Mouse (Mus musculus) limb, embryonic 11.5 days (tissue): ENCODE data around the gene Dcpp2. TPM values are rescaled to one million over a fixed set of nuclear protein-coding genes. Genes with fewer than 3 reads are reported as not detected.
"Not testable (repeated sequence)": the region's sequence is repeated elsewhere in the genome, so short reads cannot be mapped to it uniquely, and the experiment has no call there.

Source experiments
- ATAC-seq: fragments of 200-750 bp; cut with Nextera tagmentation; 2 replicates; pipeline ENCODE4 v1.8.0; 2017; ENCODE audit warnings: low read depth; ENCODE audit not compliant: insufficient number of reproducible peaks, low FRiP score, low TSS enrichment
- DNase-seq: peaks from one replicate; pipeline ENCODE4 v3.0.0-alpha.2; 2015; ENCODE audit warnings: low spot score
- H3K27ac ChIP-seq: fragments of 300-500 bp; sonication (generic); replicated peaks from 2 replicates; pipeline ENCODE4 v1.5.1; 2014; ENCODE audit warnings: low read depth, mild to moderate bottlenecking, low read length
- H3K27me3 ChIP-seq: fragments of 300-500 bp; sonication (generic); 2 replicates; pipeline ENCODE4 v1.6.1; 2014; ENCODE audit warnings: mild to moderate bottlenecking, low read length, mixed read lengths; ENCODE audit not compliant: control insufficient read depth, insufficient read depth
- H3K36me3 ChIP-seq: fragments of 300-500 bp; sonication (generic); 2 replicates; pipeline ENCODE4 v1.6.1; 2014; ENCODE audit warnings: mild to moderate bottlenecking, low read length, moderate library complexity, mixed read lengths; ENCODE audit not compliant: control insufficient read depth, insufficient read depth
- H3K4me1 ChIP-seq: fragments of 300-500 bp; sonication (generic); 2 replicates; pipeline ENCODE4 v1.6.1; 2014; ENCODE audit warnings: low read length, mixed read lengths; ENCODE audit not compliant: control insufficient read depth, insufficient read depth
- H3K4me2 ChIP-seq: fragments of 300-500 bp; sonication (generic); 2 replicates; pipeline ENCODE4 v1.6.1; 2014; ENCODE audit warnings: low read depth, mild to moderate bottlenecking, moderate library complexity; ENCODE audit not compliant: severe bottlenecking
- H3K4me3 ChIP-seq: fragments of 300-500 bp; sonication (generic); 2 replicates; pipeline ENCODE4 v1.5.1; 2014; ENCODE audit warnings: low read depth, low read length
- H3K9ac ChIP-seq: fragments of 300-500 bp; sonication (generic); 2 replicates; pipeline ENCODE4 v1.6.1; 2014; ENCODE audit warnings: mild to moderate bottlenecking, low read length
- H3K9me3 ChIP-seq: fragments of 300-500 bp; sonication (generic); 2 replicates; pipeline ENCODE4 v1.6.1; 2016; ENCODE audit warnings: low read length; ENCODE audit not compliant: control insufficient read depth
- WGBS: fragments of 180-500 bp; shearing (Covaris S2); extraction: QIAGEN DNeasy Blood & Tissue Kit; methylation state at CpG from one replicate; pipeline ENCODE4 v1.1.7; 2014; 5-methylcytosine and 5-hydroxymethylcytosine counted together
- polyA plus RNA-seq: library from polyadenylated mRNA; unstranded; fragments of >200 nt; fragmentation: Nextera tagmentation; extraction: Ambion mirVana; gene quantifications from 2 replicates; pipeline ENCODE4 v1.2.1, GENCODE M21; 2014

The Dcpp2 gene
- not detected in 2 replicates for polyA plus RNA-seq

DNA sequence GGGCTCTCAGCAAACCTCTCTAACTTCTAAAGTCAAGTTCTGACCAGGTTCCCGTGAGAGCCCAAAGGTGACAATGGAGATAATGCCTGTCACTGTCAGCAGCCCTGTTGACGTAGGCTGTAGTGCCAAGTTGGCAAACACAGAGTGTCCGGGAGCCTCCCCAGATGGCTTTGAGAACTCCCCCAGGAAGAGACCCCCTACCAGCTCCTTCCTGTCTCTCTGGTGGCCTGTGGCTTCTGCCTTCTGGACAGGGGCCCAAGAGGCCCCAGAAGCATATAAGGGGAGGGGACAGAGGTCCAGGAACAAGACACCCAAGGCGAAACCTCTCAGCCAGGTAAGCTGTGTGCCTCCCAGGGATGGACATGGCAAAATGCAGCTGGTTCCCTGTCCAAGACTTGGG lies at the start of gene Dcpp2, which contains the start of gene Dcpp1:
Gene Dcpp2 (plus strand): TSS at position 305 of the 400 bp plus-strand sequence.
Gene Dcpp1 (plus strand): TSS at position 301 of the 400 bp plus-strand sequence.
- ATAC-seq, H3K36me3 ChIP-seq, H3K9me3 ChIP-seq, H3K27me3 ChIP-seq, H3K4me1 ChIP-seq, H3K4me3 ChIP-seq, H3K27ac ChIP-seq, H3K9ac ChIP-seq, H3K4me2 ChIP-seq, DNase-seq: not testable (repeated sequence)
- 76% methylated on average over 4 of the region's 4 CpGs for WGBS

DNA sequence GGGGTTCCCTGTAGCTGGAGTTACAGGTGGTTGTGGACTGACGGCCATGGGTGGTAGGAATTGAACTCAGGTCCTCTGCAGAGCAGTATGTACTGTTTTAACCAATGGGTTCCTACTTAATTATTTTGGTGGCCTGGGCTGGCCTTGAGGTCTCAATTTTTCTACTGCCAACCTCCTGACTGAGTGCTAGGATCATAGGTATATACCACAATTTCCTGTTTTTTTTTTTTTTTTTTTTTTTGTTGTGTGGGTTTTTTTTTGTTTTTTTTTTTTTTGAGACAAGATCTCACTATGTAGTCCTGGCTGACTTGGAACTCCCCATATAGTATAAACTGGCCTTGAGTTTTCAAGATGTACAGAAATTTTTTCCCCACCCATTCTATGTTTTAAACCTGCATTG lies 49.5 kb upstream of the Dcpp2 start:
- ATAC-seq: no peak
- no peak overlapping the region for H3K4me3 ChIP-seq

DNA sequence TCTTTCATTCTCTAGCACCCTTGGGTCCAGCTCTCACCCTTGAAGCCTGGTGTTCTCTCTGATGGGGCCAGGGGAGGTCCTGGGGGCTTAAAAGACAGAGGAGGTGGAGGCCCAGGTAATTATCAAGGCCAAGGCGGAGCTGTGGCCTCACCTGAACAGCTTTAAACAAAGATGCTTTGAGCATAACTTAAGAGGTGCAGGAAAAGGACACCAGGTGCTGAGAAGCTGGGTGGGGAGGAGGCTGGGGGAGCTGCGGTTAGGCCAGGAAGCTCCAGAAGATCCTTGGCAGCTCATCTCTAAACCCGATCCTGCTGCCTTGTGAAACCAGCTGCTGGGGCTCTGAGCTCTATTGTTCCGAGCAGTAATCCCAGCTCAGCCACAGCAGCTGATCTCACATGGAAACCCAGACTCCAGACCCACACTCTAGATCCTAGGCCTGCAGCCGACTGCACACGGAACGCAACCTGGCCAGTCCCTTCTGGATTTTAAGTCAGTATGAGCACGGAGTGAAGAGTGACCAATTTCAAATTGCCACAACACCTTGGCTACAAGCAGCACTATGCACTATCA lies 44.6 kb upstream of the Dcpp2 start, which contains the start of gene Prss33:
Gene Prss33 (minus strand): TSS at position 51 of the 570 bp plus-strand sequence.
- H3K9me3 ChIP-seq: no peaks in the 10 kb centered on the region; the same call in 1 of the 2 replicates
- no peak within 1 kb of the TSS for H3K27ac ChIP-seq
- peaks cover 2% of the 10 kb centered on the region; the same call in 1 of the 2 replicates for H3K27me3 ChIP-seq
- no peaks in the 10 kb centered on the region for H3K4me1 ChIP-seq
- H3K4me3 ChIP-seq: no peak within 1 kb of the TSS
- H3K4me2 ChIP-seq: no peak within 1 kb of the TSS
- no peaks in the 10 kb centered on the region for H3K36me3 ChIP-seq
- H3K9ac ChIP-seq: no peak within 1 kb of the TSS
- no peak for DNase-seq
- ATAC-seq: no peak
- 77% methylated on average over 8 of the region's 8 CpGs for WGBS

More for the DNA sequence above, 49.5 kb upstream of the Dcpp2 start:
- Histone ChIP-seq H3K27ac (no peak overlapping the region), H3K9ac (no peak overlapping the region), H3K27me3 (peaks cover 2% of the 10 kb centered on the region; the same call in 1 of the 2 replicates), H3K9me3 (no peaks in the 10 kb centered on the region), H3K36me3 (peaks cover 2% of the 10 kb centered on the region; the same call in 1 of the 2 replicates), H3K4me1 (peaks cover 3% of the 10 kb centered on the region; the same call in 1 of the 2 replicates), H3K4me2 (no peak overlapping the region)
- WGBS: 90% methylated on average over 1 of the region's 1 CpGs
- DNase-seq: no peak

DNA sequence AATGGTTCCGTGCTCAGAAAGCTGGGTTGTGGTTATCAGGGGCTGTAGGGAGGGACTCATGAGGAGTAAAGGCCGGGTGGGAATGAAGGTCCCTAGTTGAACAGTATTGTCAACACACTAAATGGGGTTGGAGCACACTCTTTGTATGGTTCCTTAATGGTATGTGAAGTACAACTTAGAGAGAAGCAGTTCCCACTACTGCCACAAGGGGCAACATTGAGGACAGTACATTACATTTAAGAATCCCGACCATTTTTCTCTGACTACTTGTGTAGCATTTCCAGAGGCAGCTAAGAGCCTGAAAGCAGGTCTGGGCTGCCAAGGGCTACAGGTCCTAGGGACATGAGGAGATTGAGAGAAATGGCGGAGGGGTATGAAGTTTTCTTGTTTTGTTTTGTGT lies 39.5 kb upstream of the Dcpp2 start:
- DNase-seq: peak; percentile 77
- H3K4me1 ChIP-seq: no peaks in the 10 kb centered on the region
- ATAC-seq: no peak
- H3K9me3 ChIP-seq: no peaks in the 10 kb centered on the region; the same call in 1 of the 2 replicates
- H3K27ac ChIP-seq: no peak overlapping the region
- no peak overlapping the region for H3K9ac ChIP-seq
- H3K4me2 ChIP-seq: no peak overlapping the region
- no peaks in the 10 kb centered on the region for H3K36me3 ChIP-seq
- H3K27me3 ChIP-seq: no peaks in the 10 kb centered on the region
- WGBS: 34% methylated on average over 4 of the region's 4 CpGs
- H3K4me3 ChIP-seq: no peak overlapping the region

DNA sequence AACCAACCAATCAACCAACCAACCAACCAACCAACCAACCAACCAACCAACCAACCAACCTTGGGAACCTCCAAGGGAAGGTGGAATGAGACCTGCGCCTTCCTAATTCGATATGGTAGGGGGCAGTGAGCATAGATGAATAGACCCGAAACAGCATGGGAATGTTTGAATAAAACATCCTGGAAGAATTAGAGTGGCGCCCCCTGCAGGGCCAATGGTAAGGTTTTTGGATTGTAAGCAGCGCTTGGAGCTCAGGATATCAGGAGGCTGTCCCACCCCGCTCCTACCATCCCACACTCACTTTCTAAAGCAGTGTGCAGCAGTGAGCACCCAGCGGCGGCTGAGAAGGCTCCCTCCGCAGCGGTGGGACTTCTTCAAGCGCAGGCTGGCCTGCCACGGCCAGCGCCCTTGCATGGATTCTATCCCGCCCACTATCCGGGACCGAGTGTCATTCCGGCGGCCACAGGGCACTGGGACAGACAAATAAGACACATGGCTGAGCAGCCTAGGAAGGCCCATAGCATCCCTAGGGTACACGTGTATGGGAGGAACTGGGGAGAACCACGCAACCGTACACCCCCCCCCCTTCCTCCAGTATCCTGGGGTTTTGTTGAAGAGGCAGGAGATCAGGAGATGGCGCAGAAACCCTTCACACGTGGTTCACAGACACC lies 37.4 kb upstream of the Dcpp2 start:
- H3K36me3 ChIP-seq: no peaks in the 10 kb centered on the region
- peak overlapping the region; percentile 29; the same call in 1 of the 2 replicates for H3K4me2 ChIP-seq
- H3K27me3 ChIP-seq: no peaks in the 10 kb centered on the region
- ATAC-seq: no peak
- 45% methylated on average over 23 of the region's 23 CpGs for WGBS
- no peaks in the 10 kb centered on the region for H3K4me1 ChIP-seq
- H3K9me3 ChIP-seq: no peaks in the 10 kb centered on the region; the same call in 1 of the 2 replicates
- DNase-seq: peak; percentile 42
- H3K27ac ChIP-seq: no peak overlapping the region
- H3K4me3 ChIP-seq: peak overlapping the region; percentile 5; the same call in 1 of the 2 replicates
- no peak overlapping the region for H3K9ac ChIP-seq

DNA sequence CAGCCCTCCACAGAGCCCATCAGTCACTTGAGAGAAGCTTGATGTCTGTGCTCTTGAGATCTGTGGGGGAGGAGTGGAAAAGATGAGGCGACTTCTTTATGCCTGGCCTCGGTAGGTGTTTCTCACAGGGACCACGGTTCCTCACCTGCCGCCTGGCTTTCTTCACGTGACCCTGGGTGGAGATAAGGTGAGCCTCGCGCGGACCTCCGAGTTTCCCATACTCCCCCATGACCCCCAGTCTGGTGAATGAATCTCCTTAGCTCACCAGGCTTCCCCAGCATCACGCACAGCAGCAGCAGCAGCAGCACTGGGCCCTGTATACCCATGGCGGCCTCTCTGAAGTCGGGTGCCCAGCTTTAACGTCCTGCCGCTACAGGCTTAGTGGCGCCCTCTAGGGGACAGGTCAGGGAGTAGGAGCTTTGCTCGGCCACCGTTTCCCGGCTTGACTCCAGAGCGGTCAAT lies 36.8 kb upstream of the Dcpp2 start, which contains the start of the genes Prss32 and Prss41:
Gene Prss32 (plus strand): TSS at position 44 of the 462 bp plus-strand sequence.
Gene Prss41 (minus strand): TSS at position 361 of the 462 bp plus-strand sequence.
- Histone ChIP-seq H3K9me3 (no peaks in the 10 kb centered on the region), H3K4me2 (peak within 1 kb of the TSS; percentile 29; the same call in 1 of the 2 replicates), H3K27me3 (no peaks in the 10 kb centered on the region), H3K36me3 (no peaks in the 10 kb centered on the region), H3K4me1 (no peaks in the 10 kb centered on the region), H3K27ac (no peak within 1 kb of the TSS), H3K4me3 (peak within 1 kb of the TSS; percentile 5; the same call in 1 of the 2 replicates), H3K9ac (no peak within 1 kb of the TSS)
- no peak; the same call in 1 of the 2 replicates for ATAC-seq
- peak; percentile 81 for DNase-seq
- 16% methylated on average over 19 of the region's 19 CpGs for WGBS

DNA sequence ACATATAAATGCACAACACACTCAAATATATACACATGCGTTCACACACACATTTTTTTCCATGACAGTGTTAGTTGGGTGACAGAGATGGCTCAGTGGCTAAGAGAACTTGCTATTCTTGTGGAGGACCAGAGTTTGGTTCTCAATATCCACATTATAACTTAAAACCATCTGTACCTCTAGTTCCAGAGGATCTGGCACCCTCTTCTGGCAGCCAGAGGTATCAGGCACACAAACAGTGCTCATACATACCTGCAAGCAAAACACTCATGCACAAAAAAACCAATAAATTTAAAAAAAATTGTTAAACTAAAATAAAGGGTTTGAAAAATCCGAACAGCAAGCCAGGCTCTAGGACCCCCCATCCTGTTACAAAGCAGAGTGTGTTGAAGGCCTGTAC lies 30.7 kb upstream of the Dcpp2 start:
- Histone ChIP-seq H3K27ac (no peak overlapping the region), H3K4me2 (no peak overlapping the region), H3K36me3 (no peaks in the 10 kb centered on the region), H3K9me3 (no peaks in the 10 kb centered on the region), H3K27me3 (no peaks in the 10 kb centered on the region), H3K4me3 (no peak overlapping the region), H3K4me1 (no peaks in the 10 kb centered on the region), H3K9ac (no peak overlapping the region)
- DNase-seq (no peak), ATAC-seq (no peak)
- 59% methylated on average over 2 of the region's 2 CpGs for WGBS
